ENCODE assay signal across 12 mouse cellular contexts in genomic region chr1:168169052-168169779, GRCm38 (mm10).
DNase-seq lines count a peak whose midpoint lies in the region; ATAC-seq lines count a peak whose summit lies in the region.
"Had no signal": no experiment of that assay in that cellular context is flagged by ENCODE, and none has a peak within 500 bp of the region (broad histone marks: within the 10 kb centered on the region; RNA-seq: fewer than 3 reads in every experiment).

No protein-coding gene starts in this region.

- intact Hi-C loops in heart, postnatal 14 days (cut with DNase I): no loop called here
- intact Hi-C loops in left cerebral cortex, postnatal 36 days (cut with DNase I): no loop called here

- no peaks in the 10 kb centered on the region for H3K9me3 ChIP-seq in heart, embryonic 15.5 days (replicated peaks)
- H3K9me3 ChIP-seq in midbrain, embryonic 12.5 days: no peaks in the 10 kb centered on the region
- H3K9me3 ChIP-seq in midbrain, embryonic 10.5 days (replicated peaks): no peaks in the 10 kb centered on the region
- H3K9me3 ChIP-seq in forebrain, embryonic 16.5 days (ENCODE audit: control insufficient read depth, low read length): no peaks in the 10 kb centered on the region
- H3K9me3 ChIP-seq: limb, embryonic 15.5 days had no signal

- WGBS in heart, embryonic 15.5 days: 66% methylated on average over 10 of the region's 10 CpGs
- 63% methylated on average over 10 of the region's 10 CpGs for WGBS in midbrain, embryonic 12.5 days
- 86% methylated on average over 10 of the region's 10 CpGs for WGBS in midbrain, embryonic 10.5 days
- WGBS in forebrain, embryonic 16.5 days: 26% methylated on average over 10 of the region's 10 CpGs

- H3K4me2 ChIP-seq in heart, embryonic 15.5 days: no peak overlapping the region
- H3K4me2 ChIP-seq in midbrain, embryonic 12.5 days (replicated peaks): no peak overlapping the region
- H3K4me2 ChIP-seq in forebrain, embryonic 16.5 days (ENCODE audit: low read length): no peak overlapping the region
- H3K4me2 ChIP-seq: limb, embryonic 15.5 days had no signal

- no peak overlapping the region for H3K9ac ChIP-seq in heart, embryonic 15.5 days
- H3K9ac ChIP-seq in midbrain, embryonic 12.5 days (replicated peaks): no peak overlapping the region
- H3K9ac ChIP-seq in forebrain, embryonic 16.5 days (replicated peaks; ENCODE audit: low read depth, low read length): no peak overlapping the region
- H3K9ac ChIP-seq: limb, embryonic 15.5 days had no signal

- no peak; the same call in 1 of the 2 replicates for ATAC-seq in heart, embryonic 15.5 days (replicated peaks; ENCODE audit: insufficient number of reproducible peaks, insufficient read depth, low FRiP score, low read depth)
- peak; percentile 63; the same call in 1 of the 2 replicates for ATAC-seq in midbrain, embryonic 12.5 days (ENCODE audit: low FRiP score, low read depth)
- ATAC-seq in forebrain, embryonic 16.5 days: peak; percentile 91

- no peak overlapping the region for H3K4me3 ChIP-seq in heart, embryonic 15.5 days
- no peak overlapping the region for H3K4me3 ChIP-seq in midbrain, embryonic 12.5 days
- no peak overlapping the region for H3K4me3 ChIP-seq in midbrain, embryonic 10.5 days
- no peak overlapping the region for H3K4me3 ChIP-seq in forebrain, embryonic 16.5 days (replicated peaks; ENCODE audit: low read length)
- H3K4me3 ChIP-seq: erythroblast, embryonic 14.5 days; limb, embryonic 15.5 days had no signal

- 0 out of 2 replicates have a peak overlapping the region, but pooled peaks have one; percentile 12 for H3K27ac ChIP-seq in heart, embryonic 15.5 days
- H3K27ac ChIP-seq in midbrain, embryonic 12.5 days (replicated peaks): peak overlapping the region; percentile 10; the same call in 1 of the 2 replicates
- no peak overlapping the region for H3K27ac ChIP-seq in midbrain, embryonic 10.5 days (replicated peaks)
- H3K27ac ChIP-seq in forebrain, embryonic 16.5 days (ENCODE audit: low read length): no peak overlapping the region; the same call in 1 of the 2 replicates
- H3K27ac ChIP-seq: limb, embryonic 15.5 days; macrophage had no signal

- DNase-seq in heart, postnatal 14 days: no peak
- no peak for DNase-seq in midbrain, embryonic 10.5 days (ENCODE audit: low spot score)
- DNase-seq in retina, postnatal 7 days (ENCODE audit: low read depth, low spot score): peak; percentile 8
- no peak for DNase-seq in kidney, postnatal 4 days
- no peak for DNase-seq in left cerebral cortex, postnatal 36 days (ENCODE audit: low spot score in 2 of 2)
- DNase-seq: kidney, postnatal 14 days had no signal

- no peaks in the 10 kb centered on the region for H3K27me3 ChIP-seq in heart, embryonic 15.5 days
- H3K27me3 ChIP-seq in midbrain, embryonic 12.5 days: no peaks in the 10 kb centered on the region
- H3K27me3 ChIP-seq in midbrain, embryonic 10.5 days (ENCODE audit: low read depth, poor library complexity, severe bottlenecking): no peaks in the 10 kb centered on the region
- no peaks in the 10 kb centered on the region for H3K27me3 ChIP-seq in forebrain, embryonic 16.5 days (replicated peaks; ENCODE audit: control insufficient read depth, insufficient read depth, low read length)
- H3K27me3 ChIP-seq: limb, embryonic 15.5 days had no signal

- peaks cover 25% of the 10 kb centered on the region for H3K4me1 ChIP-seq in heart, embryonic 15.5 days (replicated peaks)
- peaks cover 11% of the 10 kb centered on the region for H3K4me1 ChIP-seq in midbrain, embryonic 12.5 days
- peaks cover 10% of the 10 kb centered on the region for H3K4me1 ChIP-seq in midbrain, embryonic 10.5 days
- peaks cover 21% of the 10 kb centered on the region for H3K4me1 ChIP-seq in forebrain, embryonic 16.5 days (replicated peaks; ENCODE audit: control insufficient read depth, insufficient read depth, low read length)

- no peaks in the 10 kb centered on the region for H3K36me3 ChIP-seq in heart, embryonic 15.5 days
- peaks cover 6% of the 10 kb centered on the region; the same call in 1 of the 2 replicates for H3K36me3 ChIP-seq in midbrain, embryonic 12.5 days
- H3K36me3 ChIP-seq in midbrain, embryonic 10.5 days: peaks cover 13% of the 10 kb centered on the region
- H3K36me3 ChIP-seq in forebrain, embryonic 16.5 days (ENCODE audit: control insufficient read depth, insufficient read depth): peaks cover 5% of the 10 kb centered on the region; the same call in 1 of the 2 replicates
- H3K36me3 ChIP-seq: limb, embryonic 15.5 days had no signal

Comparison
In these comparisons a context has a peak if more than half of its experiments do, and no peak if none do; other contexts are left out.
1. H3K27ac ChIP-seq: peak in heart, embryonic 15.5 days (single experiment) and midbrain, embryonic 12.5 days (single experiment); none in midbrain, embryonic 10.5 days (single experiment) and forebrain, embryonic 16.5 days (single experiment).